Mouse (Mus musculus) embryonic facial prominence, embryonic 10.5 days (tissue): ENCODE results near the gene Naa80. TPM values are rescaled to one million over a fixed set of nuclear protein-coding genes. Genes with fewer than 3 reads are reported as not detected.

Source experiments
- DNase-seq: peaks from one replicate; pipeline ENCODE4 v3.0.0-alpha.2; 2017; ENCODE audit warnings: low spot score
- H3K27ac ChIP-seq: fragments of 300-500 bp; sonication (generic); replicated peaks from 2 replicates; pipeline ENCODE4 v1.5.1; 2016; ENCODE audit warnings: mild to moderate bottlenecking
- H3K27me3 ChIP-seq: fragments of 300-500 bp; sonication (generic); replicated peaks from 2 replicates; pipeline ENCODE4 v1.6.1; 2016; ENCODE audit warnings: low read depth, mild to moderate bottlenecking; ENCODE audit not compliant: poor library complexity, severe bottlenecking
- H3K36me3 ChIP-seq: fragments of 300-500 bp; sonication (generic); replicated peaks from 2 replicates; pipeline ENCODE4 v1.6.1; 2016; ENCODE audit warnings: mild to moderate bottlenecking, moderate library complexity
- H3K4me1 ChIP-seq: fragments of 300-500 bp; sonication (generic); 2 replicates; pipeline ENCODE4 v1.6.1; 2016
- H3K4me3 ChIP-seq: fragments of 300-500 bp; sonication (generic); 2 replicates; pipeline ENCODE4 v1.5.1; 2016; ENCODE audit warnings: mild to moderate bottlenecking, moderate library complexity
- H3K9me3 ChIP-seq: fragments of 300-500 bp; sonication (generic); 2 replicates; pipeline ENCODE4 v1.6.1; 2016; ENCODE audit warnings: mild to moderate bottlenecking
- WGBS: fragments of 180-500 bp; shearing (Covaris S2); methylation state at CpG from one replicate; pipeline ENCODE4 v1.1.7; 2016; 5-methylcytosine and 5-hydroxymethylcytosine counted together
- polyA plus RNA-seq: library from polyadenylated mRNA; unstranded; fragments of >200 nt; fragmentation: Nextera tagmentation; extraction: Ambion mirVana; gene quantifications from 2 replicates; pipeline ENCODE4 v1.2.1, GENCODE M21; 2016

Naa80 gene
- polyA plus RNA-seq, 1 experiment from 2014 or later = 18.9 TPM

- DNase-seq = no peak
- Histone ChIP-seq H3K36me3 (peaks cover 62% of the 10 kb centered on the region), H3K9me3 (no peaks in the 10 kb centered on the region), H3K27me3 (peaks cover 9% of the 10 kb centered on the region; the same call in 1 of the 2 replicates), H3K4me1 (peaks cover under 1% of the 10 kb centered on the region; the same call in 1 of the 2 replicates), H3K4me3 (no peak overlapping the region), H3K27ac (no peak overlapping the region)
- WGBS = 78% methylated on average over 8 of the region's 8 CpGs
Observed at GRCm38 (mm10) chr9:107594281-107595062, 15.8 kb downstream of the Naa80 start.

- H3K27ac ChIP-seq = no peak overlapping the region
- DNase-seq = no peak
- peaks cover 15% of the 10 kb centered on the region for H3K27me3 ChIP-seq
- WGBS = 91% methylated on average over 11 of the region's 11 CpGs
- H3K36me3 ChIP-seq = peaks cover 38% of the 10 kb centered on the region
- no peak overlapping the region for H3K4me3 ChIP-seq
- peaks cover 6% of the 10 kb centered on the region for H3K4me1 ChIP-seq
- H3K9me3 ChIP-seq = no peaks in the 10 kb centered on the region
Observed at GRCm38 (mm10) chr9:107596619-107597569, 18.2 kb downstream of the Naa80 start.

DNA sequence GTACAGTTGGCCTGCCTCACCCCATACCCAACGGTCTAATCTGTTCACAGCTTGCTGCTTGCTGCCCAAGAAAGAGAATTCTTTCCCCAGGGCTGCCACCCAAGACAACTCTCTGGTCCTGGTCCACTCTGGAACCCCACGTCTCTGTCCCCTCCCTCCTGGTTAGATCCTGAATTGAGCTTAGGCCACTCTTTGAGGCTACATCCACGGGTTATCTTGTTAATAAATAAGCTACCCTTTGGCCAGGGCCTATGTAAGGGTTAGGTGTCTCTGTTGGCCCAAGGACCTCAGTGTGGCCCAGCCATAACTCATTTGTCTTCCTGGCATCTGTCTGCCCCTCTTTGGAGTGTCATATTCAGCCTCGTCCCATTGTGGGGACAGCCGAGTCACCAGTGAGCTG, 19.7 kb downstream of the Naa80 start:
- Histone ChIP-seq H3K9me3 (no peaks in the 10 kb centered on the region), H3K27ac (no peak overlapping the region), H3K36me3 (peaks cover 23% of the 10 kb centered on the region), H3K4me1 (peaks cover 21% of the 10 kb centered on the region), H3K4me3 (0 out of 2 replicates have a peak overlapping the region, but pooled peaks have one; percentile 4), H3K27me3 (peaks cover 24% of the 10 kb centered on the region)
- 83% methylated on average over 5 of the region's 5 CpGs for WGBS
- DNase-seq = no peak

GRCm38 (mm10) chr9:107599433-107599832, 20.7 kb downstream of the Naa80 start:
- 86% methylated on average over 9 of the region's 9 CpGs for WGBS
- Histone ChIP-seq H3K27ac (no peak overlapping the region), H3K36me3 (peaks cover 12% of the 10 kb centered on the region), H3K27me3 (peaks cover 30% of the 10 kb centered on the region), H3K4me3 (no peak overlapping the region; the same call in 1 of the 2 replicates), H3K9me3 (no peaks in the 10 kb centered on the region), H3K4me1 (peaks cover 31% of the 10 kb centered on the region)
- DNase-seq = no peak

GRCm38 (mm10) chr9:107599842-107600241, 21.2 kb downstream of the Naa80 start:
- no peaks in the 10 kb centered on the region for H3K9me3 ChIP-seq
- WGBS = 64% methylated on average over 14 of the region's 14 CpGs
- peaks cover 30% of the 10 kb centered on the region for H3K27me3 ChIP-seq
- DNase-seq = peak; percentile 43
- H3K4me1 ChIP-seq = peaks cover 35% of the 10 kb centered on the region
- no peak overlapping the region for H3K27ac ChIP-seq
- H3K4me3 ChIP-seq = peak overlapping the region; percentile 16; the same call in 1 of the 2 replicates
- peaks cover 8% of the 10 kb centered on the region; the same call in 1 of the 2 replicates for H3K36me3 ChIP-seq

- Histone ChIP-seq H3K9me3 (no peaks in the 10 kb centered on the region), H3K27ac (no peak overlapping the region), H3K4me3 (no peak overlapping the region), H3K36me3 (0 out of 2 replicates have a peak, but pooled peaks cover 4% of the 10 kb centered on the region), H3K27me3 (peaks cover 30% of the 10 kb centered on the region), H3K4me1 (peaks cover 44% of the 10 kb centered on the region)
- DNase-seq = no peak
- WGBS = 82% methylated on average over 12 of the region's 12 CpGs
Observed at GRCm38 (mm10) chr9:107600745-107601144, 22.1 kb downstream of the Naa80 start.

DNA sequence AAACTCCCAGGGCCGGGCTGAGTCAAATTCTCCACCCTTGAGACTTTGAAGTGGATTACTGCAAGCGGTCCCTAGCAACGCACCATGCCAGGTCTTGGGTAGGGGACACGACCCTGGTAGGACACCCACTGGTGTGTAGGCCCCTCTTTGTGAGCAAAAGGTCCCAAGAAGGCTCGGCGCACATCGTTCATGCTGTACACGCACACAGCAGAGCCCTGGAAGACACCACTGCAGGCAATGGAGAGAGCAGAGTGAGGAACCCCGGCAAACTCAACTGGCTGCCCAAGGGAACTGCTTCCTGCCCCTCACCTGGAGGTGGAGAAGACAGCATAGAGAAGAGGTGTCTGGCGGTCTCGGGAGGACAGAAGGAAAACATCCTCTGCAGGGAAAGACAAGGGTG, 22.6 kb downstream of the Naa80 start:
- Histone ChIP-seq H3K27me3 (peaks cover 30% of the 10 kb centered on the region), H3K4me3 (no peak overlapping the region), H3K36me3 (0 out of 2 replicates have a peak, but pooled peaks cover 4% of the 10 kb centered on the region), H3K9me3 (no peaks in the 10 kb centered on the region), H3K4me1 (peaks cover 50% of the 10 kb centered on the region), H3K27ac (0 out of 2 replicates have a peak overlapping the region, but pooled peaks have one; percentile 65)
- DNase-seq = no peak
- WGBS = 87% methylated on average over 11 of the region's 11 CpGs

DNA sequence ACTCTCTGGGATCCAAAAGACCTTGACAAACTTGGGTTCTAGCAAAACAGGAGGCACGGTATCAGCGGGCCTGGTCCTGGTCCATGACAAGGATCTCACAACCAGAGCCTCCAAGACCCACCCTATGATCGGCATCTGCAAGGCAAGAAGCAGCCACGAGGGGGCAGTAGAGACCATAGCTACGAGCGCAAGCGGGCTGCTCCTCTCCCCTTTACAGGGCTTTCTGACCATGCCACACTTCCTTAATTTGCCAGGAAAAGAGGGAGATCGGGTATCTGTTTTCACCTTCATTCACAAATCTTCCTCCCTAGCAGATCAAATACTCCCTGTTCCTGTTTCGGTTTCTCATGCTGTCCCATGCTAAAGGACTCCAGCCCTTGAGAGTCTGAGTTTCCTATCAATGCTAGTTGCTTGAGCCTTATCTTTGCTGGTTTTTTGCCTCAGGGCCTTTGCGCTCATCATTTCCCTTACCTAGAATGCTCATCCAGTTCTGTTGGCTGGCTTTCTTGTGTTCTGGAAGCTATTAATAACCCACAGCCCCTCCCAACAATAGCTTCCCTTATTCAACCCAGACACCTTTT, 23.5 kb downstream of the Naa80 start:
- H3K27me3 ChIP-seq = peaks cover 35% of the 10 kb centered on the region
- peak; percentile 92 for DNase-seq
- 15% methylated on average over 10 of the region's 10 CpGs for WGBS
- H3K27ac ChIP-seq = peak overlapping the region; percentile 65
- 0 out of 2 replicates have a peak, but pooled peaks cover 4% of the 10 kb centered on the region for H3K36me3 ChIP-seq
- no peaks in the 10 kb centered on the region for H3K9me3 ChIP-seq
- H3K4me1 ChIP-seq = peaks cover 58% of the 10 kb centered on the region
- peak overlapping the region; percentile 6; the same call in 1 of the 2 replicates for H3K4me3 ChIP-seq

- Histone ChIP-seq H3K27me3 (peaks cover 38% of the 10 kb centered on the region), H3K4me1 (peaks cover 69% of the 10 kb centered on the region), H3K9me3 (no peaks in the 10 kb centered on the region), H3K27ac (peak overlapping the region; percentile 65), H3K4me3 (no peak overlapping the region), H3K36me3 (0 out of 2 replicates have a peak, but pooled peaks cover 4% of the 10 kb centered on the region)
- DNase-seq = no peak
- WGBS = 84% methylated on average over 6 of the region's 6 CpGs
Observed at GRCm38 (mm10) chr9:107603251-107603650, 24.6 kb downstream of the Naa80 start.

DNA sequence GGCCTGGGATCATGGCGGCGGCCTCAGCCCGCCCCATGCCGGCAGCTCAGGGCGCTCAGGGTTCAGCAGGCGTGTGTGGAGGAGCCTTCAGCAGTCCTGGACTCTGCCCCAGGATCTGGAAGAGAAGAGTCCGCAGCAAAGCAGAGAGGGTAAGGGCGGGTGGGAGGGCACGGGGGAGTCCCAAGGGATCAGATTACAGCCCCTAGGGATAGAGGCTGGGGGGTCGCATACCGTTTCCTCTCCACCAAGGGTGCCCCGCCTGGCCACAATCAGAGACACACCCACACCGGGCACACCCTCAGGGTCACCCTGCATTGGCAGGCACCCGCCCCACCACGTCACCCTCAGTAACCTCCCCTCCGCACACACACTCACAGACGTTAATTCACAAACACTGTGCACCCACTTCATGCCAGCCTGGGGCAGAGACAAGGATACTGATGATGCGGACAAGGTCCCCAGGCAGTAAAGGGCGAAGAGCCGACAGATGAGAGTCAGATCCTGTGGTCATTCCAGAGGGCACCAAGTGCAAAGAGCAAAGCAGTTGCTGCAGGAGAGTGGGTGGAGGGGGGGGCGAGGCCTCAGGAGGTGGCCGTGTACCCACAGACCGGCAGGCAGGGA, 26.5 kb downstream of the Naa80 start:
- no peaks in the 10 kb centered on the region for H3K9me3 ChIP-seq
- no peak for DNase-seq
- H3K4me3 ChIP-seq = peak overlapping the region; percentile 32
- H3K27me3 ChIP-seq = peaks cover 28% of the 10 kb centered on the region
- H3K27ac ChIP-seq = peak overlapping the region; percentile 60
- H3K36me3 ChIP-seq = no peaks in the 10 kb centered on the region
- H3K4me1 ChIP-seq = peaks cover 84% of the 10 kb centered on the region
- 33% methylated on average over 23 of the region's 23 CpGs for WGBS

GRCm38 (mm10) chr9:107606591-107606990, 27.9 kb downstream of the Naa80 start:
- H3K4me3 ChIP-seq = peak overlapping the region; percentile 29
- peak overlapping the region; percentile 80 for H3K27ac ChIP-seq
- WGBS = 6% methylated on average over 9 of the region's 9 CpGs
- H3K36me3 ChIP-seq = no peaks in the 10 kb centered on the region
- peak; percentile 57 for DNase-seq
- no peaks in the 10 kb centered on the region for H3K9me3 ChIP-seq
- H3K27me3 ChIP-seq = peaks cover 24% of the 10 kb centered on the region
- peaks cover 92% of the 10 kb centered on the region for H3K4me1 ChIP-seq
